Mouse (Mus musculus) kidney, embryonic 16.5 days (tissue): Measurements from ENCODE around the gene Mrpl24. TPM values are rescaled to one million over a fixed set of nuclear protein-coding genes. Genes with fewer than 3 reads are reported as not detected.

Source experiments
- ATAC-seq: fragments of 200-750 bp; cut with Nextera tagmentation; 2 replicates; pipeline ENCODE4 v1.8.0; 2017; ENCODE audit warnings: moderate TSS enrichment; ENCODE audit not compliant: low FRiP score, low TSS enrichment
- H3K27ac ChIP-seq: fragments of 300-500 bp; sonication (generic); 2 replicates; pipeline ENCODE4 v1.5.1; 2014; ENCODE audit warnings: low read length
- H3K27me3 ChIP-seq: fragments of 300-500 bp; sonication (generic); 2 replicates; pipeline ENCODE4 v1.6.1; 2014; ENCODE audit warnings: low read length, control low read depth, mixed read lengths; ENCODE audit not compliant: insufficient read depth
- H3K36me3 ChIP-seq: fragments of 300-500 bp; sonication (generic); 2 replicates; pipeline ENCODE4 v1.6.1; 2014; ENCODE audit warnings: low read length, control low read depth, mixed read lengths; ENCODE audit not compliant: insufficient read depth
- H3K4me1 ChIP-seq: fragments of 300-500 bp; sonication (generic); 2 replicates; pipeline ENCODE4 v1.6.1; 2014; ENCODE audit warnings: low read length, control low read depth, mixed read lengths; ENCODE audit not compliant: insufficient read depth
- H3K4me2 ChIP-seq: fragments of 300-500 bp; sonication (generic); replicated peaks from 2 replicates; pipeline ENCODE4 v1.6.1; 2014; ENCODE audit warnings: low read depth, low read length
- H3K4me3 ChIP-seq: fragments of 300-500 bp; sonication (generic); 2 replicates; pipeline ENCODE4 v1.5.1; 2014; ENCODE audit warnings: mild to moderate bottlenecking, low read length
- H3K9ac ChIP-seq: fragments of 300-500 bp; sonication (generic); replicated peaks from 2 replicates; pipeline ENCODE4 v1.6.1; 2014; ENCODE audit warnings: low read length
- H3K9me3 ChIP-seq: fragments of 300-500 bp; sonication (generic); 2 replicates; pipeline ENCODE4 v1.6.1; 2016; ENCODE audit warnings: low read length, control low read depth
- WGBS: fragments of 180-500 bp; shearing (Covaris S2); extraction: QIAGEN DNeasy Blood & Tissue Kit; methylation state at CpG from one replicate; pipeline ENCODE4 v1.1.7; 2014; 5-methylcytosine and 5-hydroxymethylcytosine counted together
- polyA plus RNA-seq: library from polyadenylated mRNA; unstranded; fragments of >200 nt; fragmentation: Nextera tagmentation; extraction: Ambion mirVana; gene quantifications from 2 replicates; pipeline ENCODE4 v1.2.1, GENCODE M21; 2015

Mrpl24 gene
- polyA plus RNA-seq, 1 experiment from 2014 or later, result 76.1 TPM

DNA sequence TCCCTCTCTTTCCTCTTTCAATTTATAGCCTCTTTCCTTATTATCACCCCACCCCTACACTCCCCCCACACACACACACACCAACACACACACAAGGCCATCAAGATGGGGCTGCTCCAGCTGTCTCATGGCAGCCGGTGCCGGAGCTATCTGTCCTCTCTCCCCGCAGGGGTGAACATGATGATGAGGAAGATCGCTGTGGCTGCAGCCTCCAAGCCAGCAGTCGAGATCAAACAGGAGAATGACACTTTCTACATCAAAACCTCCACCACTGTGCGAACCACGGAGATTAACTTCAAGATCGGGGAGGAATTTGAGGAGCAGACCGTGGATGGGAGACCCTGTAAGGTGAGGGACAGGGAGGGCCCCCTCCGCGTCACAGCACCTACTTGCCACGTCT is 32.6 kb downstream of the Mrpl24 start:
- 25% methylated on average over 12 of the region's 12 CpGs for WGBS
- Histone ChIP-seq H3K4me3 (peak overlapping the region; percentile 21), H3K4me1 (peaks cover 54% of the 10 kb centered on the region), H3K9me3 (no peaks in the 10 kb centered on the region), H3K27me3 (peaks cover 16% of the 10 kb centered on the region; the same call in 1 of the 2 replicates), H3K4me2 (peak overlapping the region; percentile 38), H3K9ac (peak overlapping the region; percentile 39), H3K36me3 (no peaks in the 10 kb centered on the region), H3K27ac (no peak overlapping the region)
- no peak for ATAC-seq

DNA sequence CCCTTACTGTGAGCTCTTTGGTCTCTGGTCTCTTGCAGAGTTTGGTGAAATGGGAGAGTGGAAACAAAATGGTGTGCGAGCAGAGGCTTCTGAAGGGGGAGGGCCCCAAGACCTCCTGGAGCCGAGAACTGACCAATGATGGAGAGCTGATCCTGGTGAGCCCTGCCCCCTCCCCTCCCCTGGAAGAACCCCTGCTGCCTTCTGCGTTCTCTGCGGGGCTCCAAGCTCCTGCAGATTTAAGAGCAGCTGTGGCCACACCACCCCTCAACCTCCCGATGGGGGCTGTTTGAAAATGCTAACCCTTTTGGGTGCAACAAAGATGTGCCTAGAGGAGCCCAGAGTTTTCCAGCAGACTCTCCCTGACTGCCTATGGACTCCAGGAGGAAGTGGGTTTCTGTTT is 33.1 kb downstream of the Mrpl24 start:
- ATAC-seq, result peak; percentile 71
- H3K4me1 ChIP-seq, result peaks cover 49% of the 10 kb centered on the region
- WGBS, result 5% methylated on average over 5 of the region's 5 CpGs

DNA sequence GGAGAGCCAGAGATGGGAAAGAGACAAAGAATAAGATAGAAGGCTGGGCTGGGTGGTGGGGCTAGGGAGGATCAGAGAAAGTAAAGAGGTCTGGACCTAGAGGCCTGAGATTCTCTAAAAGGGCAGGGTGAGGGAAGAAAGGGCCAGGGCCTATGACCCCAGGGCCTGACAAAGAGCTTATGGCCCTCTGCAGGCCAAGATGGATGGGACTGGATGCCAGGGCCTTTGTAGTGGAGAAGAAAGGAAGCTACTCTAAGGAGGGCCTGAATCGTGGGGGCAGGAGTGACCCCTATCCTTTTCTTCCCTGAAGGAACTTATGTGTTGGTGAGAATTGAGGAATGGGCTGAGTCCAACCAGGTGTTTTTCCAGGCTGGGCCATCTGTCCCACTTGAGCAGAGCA is 38.8 kb downstream of the Mrpl24 start:
- Histone ChIP-seq H3K4me1 (peaks cover 27% of the 10 kb centered on the region; the same call in 1 of the 2 replicates), H3K9ac (no peak overlapping the region; the same call in 1 of the 2 replicates), H3K27me3 (no peaks in the 10 kb centered on the region), H3K9me3 (no peaks in the 10 kb centered on the region), H3K4me2 (no peak overlapping the region), H3K4me3 (no peak overlapping the region), H3K36me3 (no peaks in the 10 kb centered on the region), H3K27ac (peak overlapping the region; percentile 76)
- ATAC-seq, result no peak
- 19% methylated on average over 1 of the region's 1 CpGs for WGBS

More for the DNA sequence above, 33.1 kb downstream of the Mrpl24 start:
- H3K27me3 ChIP-seq, result peaks cover 16% of the 10 kb centered on the region; the same call in 1 of the 2 replicates
- 0 out of 2 replicates have a peak overlapping the region, but pooled peaks have one; percentile 2 for H3K27ac ChIP-seq
- H3K9me3 ChIP-seq, result no peaks in the 10 kb centered on the region
- peak overlapping the region; percentile 38 for H3K4me2 ChIP-seq
- H3K9ac ChIP-seq, result peak overlapping the region; percentile 39
- no peaks in the 10 kb centered on the region for H3K36me3 ChIP-seq
- H3K4me3 ChIP-seq, result peak overlapping the region; percentile 21

DNA sequence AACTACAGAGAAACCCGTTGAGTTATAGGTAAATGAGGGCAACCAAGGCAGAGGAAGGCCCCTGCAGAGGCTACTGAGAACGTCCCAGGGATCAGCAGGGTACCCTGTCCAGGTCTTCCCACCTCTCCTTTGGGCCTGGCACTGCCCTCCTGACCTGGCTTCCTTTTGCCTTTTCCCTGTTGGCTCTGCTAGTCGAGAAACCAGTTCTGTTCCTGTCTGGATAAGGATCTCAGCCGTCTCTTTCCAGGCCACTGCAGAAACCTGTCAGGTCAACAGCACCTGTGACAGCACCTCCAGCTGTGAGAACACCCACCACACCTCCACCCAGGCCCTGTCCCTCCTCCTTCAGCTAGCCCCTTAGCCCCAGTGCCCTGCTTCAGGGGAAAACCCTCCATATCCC is 39.2 kb downstream of the Mrpl24 start:
- Histone ChIP-seq H3K27ac (peak overlapping the region; percentile 76), H3K36me3 (no peaks in the 10 kb centered on the region), H3K4me3 (no peak overlapping the region)

DNA sequence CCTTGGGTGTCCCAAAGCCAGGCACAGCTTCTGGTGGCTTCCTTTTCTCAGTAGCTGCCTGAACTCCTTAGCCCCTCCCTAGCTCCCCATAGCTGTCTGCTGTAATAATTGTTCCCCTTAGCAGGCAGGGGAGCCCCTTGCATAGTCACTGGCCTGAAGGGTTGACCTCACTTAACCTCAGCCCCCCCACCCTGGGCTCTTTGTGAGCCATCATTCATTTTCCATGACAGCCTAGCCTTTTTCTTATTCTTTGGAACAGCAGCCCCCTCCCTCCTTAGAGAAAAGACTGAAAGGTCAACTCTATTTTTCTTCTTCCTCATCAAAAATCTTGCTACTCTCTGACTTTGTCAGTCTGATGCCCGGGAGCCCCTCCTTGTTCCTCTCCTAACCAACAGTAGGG is 39.7 kb downstream of the Mrpl24 start:
- H3K4me1 ChIP-seq, result peaks cover 26% of the 10 kb centered on the region; the same call in 1 of the 2 replicates
- H3K4me2 ChIP-seq, result no peak overlapping the region
- no peaks in the 10 kb centered on the region for H3K27me3 ChIP-seq
- no peaks in the 10 kb centered on the region for H3K9me3 ChIP-seq
- no peak for ATAC-seq
- WGBS, result 59% methylated on average over 1 of the region's 1 CpGs
- H3K9ac ChIP-seq, result no peak overlapping the region
- H3K36me3 ChIP-seq, result no peaks in the 10 kb centered on the region
- peak overlapping the region; percentile 76 for H3K27ac ChIP-seq
- no peak overlapping the region for H3K4me3 ChIP-seq

More for the DNA sequence above, 39.2 kb downstream of the Mrpl24 start:
- Histone ChIP-seq H3K9me3 (no peaks in the 10 kb centered on the region), H3K27me3 (no peaks in the 10 kb centered on the region), H3K9ac (no peak overlapping the region; the same call in 1 of the 2 replicates), H3K4me2 (no peak overlapping the region), H3K4me1 (peaks cover 26% of the 10 kb centered on the region; the same call in 1 of the 2 replicates)
- ATAC-seq, result no peak
- 8% methylated on average over 4 of the region's 4 CpGs for WGBS

DNA sequence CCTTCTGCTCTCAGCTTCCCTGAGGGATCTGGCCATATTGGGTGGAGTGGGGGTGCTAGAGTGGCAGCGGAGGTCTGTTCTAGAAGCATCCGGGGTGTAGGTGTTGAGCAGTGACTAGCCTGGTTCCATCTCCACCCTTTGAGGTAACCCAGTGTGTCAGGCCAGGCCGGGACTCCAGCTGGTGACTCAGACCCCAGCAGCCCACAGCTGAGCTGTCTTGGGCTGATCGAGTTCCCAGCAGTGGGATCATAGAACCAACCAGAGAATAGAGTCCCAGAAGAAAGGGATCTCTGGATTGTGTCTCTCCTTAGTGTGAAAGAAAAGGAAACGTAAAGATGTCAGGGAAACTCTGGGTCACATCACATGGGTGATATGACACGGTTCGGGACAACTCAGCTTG is 40.1 kb downstream of the Mrpl24 start:
- no peak for ATAC-seq
- no peaks in the 10 kb centered on the region for H3K27me3 ChIP-seq
- no peaks in the 10 kb centered on the region for H3K36me3 ChIP-seq
- H3K27ac ChIP-seq, result peak overlapping the region; percentile 95; the same call in 1 of the 2 replicates
- H3K9me3 ChIP-seq, result no peaks in the 10 kb centered on the region
- H3K4me3 ChIP-seq, result no peak overlapping the region
- peaks cover 26% of the 10 kb centered on the region; the same call in 1 of the 2 replicates for H3K4me1 ChIP-seq
- no peak overlapping the region for H3K9ac ChIP-seq
- no peak overlapping the region for H3K4me2 ChIP-seq
- WGBS, result 71% methylated on average over 7 of the region's 7 CpGs

DNA sequence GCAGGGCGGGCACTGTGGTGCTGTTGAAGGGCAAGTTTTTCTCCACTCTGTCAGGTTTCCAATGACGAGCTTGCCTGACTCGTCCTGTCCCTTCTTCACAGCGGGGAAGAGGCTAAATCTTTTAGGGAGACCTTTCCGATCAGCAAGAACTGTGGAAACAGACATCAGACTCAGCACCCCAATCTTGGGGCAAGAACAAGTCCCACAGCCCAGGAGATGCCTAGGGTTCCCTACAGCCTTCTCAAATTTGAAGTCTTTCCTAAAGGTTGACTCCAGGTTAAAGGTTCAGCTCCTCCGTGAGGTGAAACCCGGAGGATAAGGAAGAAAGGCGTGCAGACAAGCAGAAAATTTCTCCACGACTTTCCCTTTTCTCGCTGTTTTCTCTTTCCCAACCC is 40.9 kb downstream of the Mrpl24 start:
- Histone ChIP-seq H3K4me2 (peak overlapping the region; percentile 87), H3K27me3 (no peaks in the 10 kb centered on the region), H3K9ac (peak overlapping the region; percentile 74), H3K4me1 (peaks cover 26% of the 10 kb centered on the region; the same call in 1 of the 2 replicates), H3K36me3 (no peaks in the 10 kb centered on the region), H3K4me3 (peak overlapping the region; percentile 52), H3K9me3 (no peaks in the 10 kb centered on the region), H3K27ac (peak overlapping the region; percentile 95)
- no peak for ATAC-seq
- 9% methylated on average over 10 of the region's 10 CpGs for WGBS

DNA sequence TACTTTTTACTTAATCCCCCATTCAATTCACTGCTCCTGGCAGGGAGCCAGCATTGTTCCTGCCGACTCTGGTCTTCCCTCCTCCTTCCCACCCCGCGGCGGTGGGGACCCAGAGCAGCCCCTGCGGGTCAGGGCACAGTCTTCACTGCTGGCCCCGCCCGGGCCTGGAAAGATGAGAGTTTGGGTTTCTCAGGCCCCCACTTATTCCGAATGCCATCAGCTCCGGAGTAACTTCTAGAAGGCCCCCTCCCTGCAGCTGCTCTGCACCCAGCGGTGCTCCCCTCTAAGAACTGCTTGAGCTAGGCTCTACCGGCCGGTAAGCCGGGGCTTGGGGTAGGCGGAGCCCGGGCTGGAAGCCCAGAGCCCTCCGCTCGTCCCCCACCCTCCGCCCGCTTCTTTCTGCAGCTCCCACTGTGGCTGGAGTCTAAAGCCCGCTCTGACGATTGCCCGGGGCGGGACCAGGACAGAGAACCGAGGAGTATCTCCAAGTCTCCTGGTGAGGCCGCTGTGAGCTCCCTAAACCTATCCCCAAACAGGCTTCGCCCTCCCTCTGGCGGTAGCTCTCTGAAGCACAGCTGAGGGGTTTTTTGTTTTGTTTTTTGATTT is 41.4 kb downstream of the Mrpl24 start:
- H3K36me3 ChIP-seq, result no peaks in the 10 kb centered on the region
- H3K27me3 ChIP-seq, result no peaks in the 10 kb centered on the region
- H3K27ac ChIP-seq, result peak overlapping the region; percentile 95
- ATAC-seq, result peak; percentile 98
- H3K4me2 ChIP-seq, result peak overlapping the region; percentile 87
- under 1% methylated on average over 27 of the region's 27 CpGs for WGBS
- H3K9ac ChIP-seq, result peak overlapping the region; percentile 74
- peak overlapping the region; percentile 52 for H3K4me3 ChIP-seq
- H3K4me1 ChIP-seq, result peaks cover 26% of the 10 kb centered on the region; the same call in 1 of the 2 replicates
- H3K9me3 ChIP-seq, result no peaks in the 10 kb centered on the region

DNA sequence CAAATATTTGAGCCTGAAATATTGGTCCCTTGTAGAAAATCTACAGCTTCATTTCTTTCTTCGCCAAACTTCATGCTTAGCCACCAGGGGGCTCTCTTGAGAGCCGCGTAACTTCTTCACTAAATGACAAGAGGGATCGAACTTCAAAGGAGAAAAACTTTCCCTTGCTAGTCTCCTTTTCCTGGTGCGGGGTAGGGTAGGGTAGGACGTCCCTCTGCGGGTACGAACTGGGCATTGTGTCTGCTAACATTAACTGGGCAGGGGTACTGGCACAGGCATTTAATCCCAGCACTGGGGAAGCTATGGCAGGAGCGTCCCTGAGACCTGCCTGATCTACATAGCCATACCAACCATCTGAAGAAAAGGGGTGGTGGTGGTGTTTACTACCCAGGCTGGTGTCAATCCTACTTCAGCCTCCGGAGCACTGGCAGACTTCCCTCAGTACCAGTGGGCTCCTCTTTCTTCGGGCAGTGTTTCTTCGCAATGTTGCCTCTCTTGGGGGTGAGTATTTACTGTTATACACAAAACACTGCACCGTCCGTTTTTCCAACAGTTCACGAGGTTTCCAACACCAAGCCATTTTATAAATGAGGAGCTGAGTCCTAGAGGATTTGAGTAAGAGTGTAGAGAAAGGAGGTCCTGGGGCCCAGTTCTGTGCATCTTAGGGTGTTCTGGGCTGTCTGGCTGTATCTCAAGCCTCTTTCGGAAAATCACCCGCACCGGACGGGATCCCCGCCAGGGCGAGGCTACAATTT is 51.1 kb downstream of the Mrpl24 start:
- H3K36me3 ChIP-seq, result peaks cover 4% of the 10 kb centered on the region; the same call in 1 of the 2 replicates
- H3K9me3 ChIP-seq, result no peaks in the 10 kb centered on the region
- H3K4me3 ChIP-seq, result peak overlapping the region; percentile 74
- H3K4me2 ChIP-seq, result peak overlapping the region; percentile 91
- H3K9ac ChIP-seq, result peak overlapping the region; percentile 28
- peaks cover 45% of the 10 kb centered on the region for H3K4me1 ChIP-seq
- peak; percentile 10; the same call in 1 of the 2 replicates for ATAC-seq
- H3K27ac ChIP-seq, result peak overlapping the region; percentile 85
- H3K27me3 ChIP-seq, result no peaks in the 10 kb centered on the region
- under 1% methylated on average over 21 of the region's 21 CpGs for WGBS
